Mouse (Mus musculus) left cerebral cortex, adult 2 months (tissue): ENCODE measurements around the gene Gm38392. TPM values are rescaled to one million over a fixed set of nuclear protein-coding genes. Genes with fewer than 3 reads are reported as not detected.

Source experiments
- DNase-seq, 2 experiments: peaks; one replicate each; pipeline ENCODE4 v3.0.0; 2021 to 2022; ENCODE audit warnings: low spot score in 2 of 2, mixed read lengths in 1 of 2; ENCODE audit errors: extremely low spot score in 1 of 2
- H3K27ac ChIP-seq: fragments of 200-600 bp; 2 replicates; pipeline ENCODE4 v1.8.1; 2022
- H3K4me3 ChIP-seq: fragments of 200-600 bp; 2 replicates; pipeline ENCODE4 v1.8.1; 2022
- CTCF ChIP-seq: fragments of 200-600 bp; IDR thresholded peaks from 2 replicates; pipeline ENCODE4 v1.8.1; 2022; ENCODE audit warnings: antibody characterized with exemption, mild to moderate bottlenecking, moderate library complexity
- intact Hi-C: fragments of 180-260 bp; cut with DNase I; formaldehyde crosslinking; loops from one replicate; pipeline ENCODE4 v1.15.1; 2025
- total RNA-seq, 2 experiments: library from RNA; stranded (reverse); gene quantifications; 2 replicates each; pipeline ENCODE4 v1.2.3; 2021

The Gm38392 gene
- total RNA-seq, 2 experiments from 2014 or later = 0.59 TPM; not detected in 1

GRCm38 (mm10) chr3:88232301-88232702 lies 54.7 kb downstream of the Gm38392 start:
- Histone ChIP-seq H3K4me3 (no peak overlapping the region), H3K27ac (no peak overlapping the region)
- peak; percentile 69 to 75 for DNase-seq
- no peak for TF ChIP-seq CTCF
- intact Hi-C loops = loop anchor here (1.0 to 5.0 kb wide), 3 partner anchors 10 to 95 kb away; no protein-coding TSS in a partner anchor

GRCm38 (mm10) chr3:88231061-88231641 lies 55.9 kb downstream of the Gm38392 start:
- no peak overlapping the region for H3K4me3 ChIP-seq
- no peak for TF ChIP-seq CTCF
- intact Hi-C loops = loop anchor here (5.0 kb wide), 1 partner anchor 94 kb away; no protein-coding TSS in a partner anchor
- no peak for DNase-seq
- peak overlapping the region; percentile 76 for H3K27ac ChIP-seq

DNA sequence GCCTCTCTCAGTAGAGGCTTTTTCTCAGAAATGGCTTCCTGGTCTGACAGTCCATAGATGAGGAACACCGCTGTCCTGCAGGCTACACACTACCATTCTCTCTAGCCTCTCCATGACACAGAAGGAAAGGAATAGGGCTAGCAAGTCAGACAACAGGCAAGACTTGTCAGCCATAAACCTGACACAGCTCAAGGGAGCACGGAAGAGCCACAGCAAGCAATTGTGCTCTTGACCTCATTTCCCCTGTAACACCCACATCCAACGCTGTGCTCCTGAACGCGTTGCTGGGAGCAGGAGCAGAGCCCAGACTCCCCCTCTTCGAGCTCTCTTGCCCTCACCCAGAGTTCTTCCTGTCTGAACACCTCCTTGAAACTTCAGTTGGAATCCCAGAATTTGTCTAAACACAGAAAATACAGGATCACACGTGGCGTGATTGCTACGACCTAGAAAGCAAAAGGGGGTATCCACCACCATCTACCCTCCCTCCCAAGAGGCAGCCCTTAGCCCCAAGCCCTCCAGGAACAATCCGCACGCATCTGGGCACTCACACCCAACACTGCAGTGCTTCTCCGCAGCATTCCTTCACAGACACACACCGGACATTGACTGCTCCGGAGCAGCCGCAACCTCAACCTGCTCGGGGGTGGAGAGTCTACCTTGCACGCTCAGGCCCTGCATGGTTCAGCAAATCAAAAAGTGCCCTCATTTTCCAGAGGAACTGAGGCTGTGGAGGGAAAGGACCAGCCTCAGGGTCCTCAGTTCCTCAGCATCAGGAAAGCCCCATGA lies 56.6 kb downstream of the Gm38392 start:
- H3K27ac ChIP-seq = peak overlapping the region; percentile 76
- TF ChIP-seq CTCF = no peak
- intact Hi-C loops = loop anchor here (5.0 kb wide), 1 partner anchor 93 kb away; no protein-coding TSS in a partner anchor
- no peak overlapping the region for H3K4me3 ChIP-seq
- DNase-seq = no peak

DNA sequence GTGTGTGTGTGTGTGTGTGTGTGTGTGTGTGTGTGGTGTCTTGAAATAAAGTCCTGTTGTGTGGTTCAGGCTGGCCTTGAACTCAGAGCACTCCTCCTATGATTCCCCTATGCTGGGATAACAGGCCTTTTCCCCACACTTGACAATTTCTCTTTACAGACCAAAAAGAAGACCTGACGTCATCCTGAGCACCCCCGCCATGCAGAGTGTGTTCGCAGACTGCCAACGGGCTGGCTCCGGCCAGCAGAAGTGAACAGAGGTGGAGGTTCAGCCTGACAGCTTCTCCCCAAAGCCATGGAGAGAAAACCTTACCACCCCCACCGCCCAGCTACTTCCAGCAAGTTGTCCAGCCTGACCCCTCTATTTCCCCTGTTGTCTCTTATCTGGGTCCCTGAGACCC lies 57.5 kb downstream of the Gm38392 start:
- no peak for TF ChIP-seq CTCF
- Histone ChIP-seq H3K27ac (peak overlapping the region; percentile 76), H3K4me3 (no peak overlapping the region)
- DNase-seq = no peak
- intact Hi-C loops = no loop called here

DNA sequence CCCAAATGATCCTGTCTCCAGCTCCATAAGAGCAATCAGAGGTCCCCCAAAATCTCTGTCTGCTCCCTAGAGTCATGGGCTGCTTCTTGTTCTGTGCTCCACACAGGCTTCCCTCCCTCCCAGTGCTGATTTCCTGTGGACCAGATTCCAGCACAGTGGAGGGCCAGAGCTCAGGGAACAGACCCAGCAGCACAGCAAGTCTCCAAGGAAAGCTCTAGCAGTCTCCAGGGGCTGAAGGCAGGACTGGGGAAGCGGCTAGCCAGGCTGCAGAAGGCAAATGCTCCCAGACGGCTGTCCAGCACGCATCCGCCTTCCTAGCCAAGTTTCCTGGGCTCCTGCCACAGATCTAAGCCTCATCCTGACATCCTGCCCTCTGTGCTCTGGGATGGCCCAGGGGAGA lies 58.1 kb downstream of the Gm38392 start:
- Histone ChIP-seq H3K27ac (peak overlapping the region; percentile 83), H3K4me3 (no peak overlapping the region)
- intact Hi-C loops = no loop called here
- TF ChIP-seq CTCF = no peak
- DNase-seq = no peak

DNA sequence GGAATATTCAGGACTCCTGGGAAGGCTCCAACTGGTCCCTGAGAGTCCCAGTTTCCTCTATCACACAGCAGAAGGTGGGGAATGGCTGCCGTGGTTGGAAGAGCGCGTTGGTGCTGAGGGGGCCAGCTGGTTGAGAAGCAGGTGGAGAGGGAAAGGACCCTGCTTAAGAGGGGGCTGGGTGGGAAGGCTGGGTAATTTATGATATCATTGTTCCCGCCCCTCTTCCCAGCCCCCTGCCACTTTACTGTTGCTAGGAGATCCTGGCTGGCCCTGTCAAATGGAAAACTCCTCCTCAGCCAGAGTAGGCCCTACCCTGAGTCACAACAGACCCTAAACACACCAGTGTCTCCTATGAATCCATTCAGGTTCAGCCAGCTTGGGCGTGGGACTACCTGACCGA lies 59.0 kb downstream of the Gm38392 start:
- peak overlapping the region; percentile 65 for H3K27ac ChIP-seq
- no peak for TF ChIP-seq CTCF
- intact Hi-C loops = no loop called here
- no peak for DNase-seq
- H3K4me3 ChIP-seq = no peak overlapping the region

DNA sequence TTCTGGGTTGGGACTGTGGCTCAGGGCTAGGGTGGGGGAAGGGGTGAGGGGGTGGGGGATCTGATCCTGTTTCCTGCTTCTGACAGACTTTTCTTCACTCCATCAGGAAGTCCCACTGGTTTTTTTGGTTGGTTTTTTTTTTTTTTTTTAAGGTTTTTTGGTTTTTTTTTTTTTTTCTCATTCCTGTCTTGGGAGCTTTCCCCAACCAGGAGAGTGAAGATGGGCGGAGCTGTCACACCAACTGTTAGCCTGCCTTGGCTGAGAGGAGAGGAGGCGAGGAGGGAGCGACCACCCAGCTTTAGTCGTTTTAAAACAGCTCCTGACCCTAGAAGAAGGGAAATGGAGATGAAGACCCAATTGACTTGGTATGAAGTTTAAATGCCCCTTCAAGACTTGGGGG lies 59.8 kb downstream of the Gm38392 start:
- no peak for DNase-seq
- intact Hi-C loops = no loop called here
- Histone ChIP-seq H3K4me3 (no peak overlapping the region), H3K27ac (peak overlapping the region; percentile 65)
- TF ChIP-seq CTCF = no peak

- DNase-seq = peak; percentile 52 to 75
- Histone ChIP-seq H3K27ac (peak overlapping the region; percentile 83), H3K4me3 (no peak overlapping the region)
- no peak for TF ChIP-seq CTCF
- intact Hi-C loops = no loop called here
Observed at GRCm38 (mm10) chr3:88226101-88226845, 60.7 kb downstream of the Gm38392 start.

GRCm38 (mm10) chr3:88224929-88225328 lies 62.1 kb downstream of the Gm38392 start:
- no peak overlapping the region for H3K4me3 ChIP-seq
- intact Hi-C loops = no loop called here
- TF ChIP-seq CTCF = no peak
- no peak for DNase-seq
- peak overlapping the region; percentile 83 for H3K27ac ChIP-seq

- intact Hi-C loops = loop anchor here (1.0 kb wide), 2 partner anchors 10 to 17 kb away; no protein-coding TSS in a partner anchor
- peak in 1 of 2 experiments; percentile 58 for DNase-seq
- Histone ChIP-seq H3K27ac (peak overlapping the region; percentile 83), H3K4me3 (no peak overlapping the region)
- TF ChIP-seq CTCF = no peak
Observed at GRCm38 (mm10) chr3:88222446-88222845, 64.6 kb downstream of the Gm38392 start.

- no peak for TF ChIP-seq CTCF
- Histone ChIP-seq H3K27ac (peak overlapping the region; percentile 95), H3K4me3 (no peak overlapping the region)
- intact Hi-C loops = loop anchor here (1.0 kb wide), 2 partner anchors 11 to 16 kb away; no protein-coding TSS in a partner anchor
- DNase-seq = peak; percentile 73 to 74
Observed at GRCm38 (mm10) chr3:88221519-88222390, 65.3 kb downstream of the Gm38392 start.
